Mouse (Mus musculus): ENCODE data around the gene Adamts17. TPM values are rescaled to one million over a fixed set of nuclear protein-coding genes. Genes with fewer than 3 reads are reported as not detected.

Gene Adamts17
- polyA plus RNA-seq, 1 experiment from 2014 or later: 1.3 TPM

DNA sequence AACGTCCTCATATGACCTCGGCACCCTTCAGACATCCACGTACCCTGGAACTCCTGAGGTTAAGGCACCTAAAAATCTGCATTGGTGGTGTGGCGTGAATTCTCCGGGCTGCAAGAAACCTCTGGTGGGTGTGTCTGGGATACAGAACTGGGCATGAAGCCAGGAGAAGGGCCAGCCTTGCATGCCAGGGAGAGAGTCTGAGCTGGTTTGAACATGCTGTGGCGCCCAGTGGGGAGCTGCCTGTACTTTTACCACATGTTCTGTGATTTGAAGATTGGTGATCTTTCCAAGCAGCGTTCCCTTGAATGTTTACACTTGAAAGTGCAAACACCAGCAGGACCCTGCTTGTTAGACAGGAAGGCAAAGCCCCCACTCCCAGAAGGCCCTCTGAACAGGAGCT is 306.2 kb downstream of the Adamts17 start:
- Histone ChIP-seq H3K4me3 (replicated peaks) (no peak overlapping the region), H3K9ac (replicated peaks) (no peak overlapping the region), H3K4me2 (replicated peaks) (no peak overlapping the region), H3K4me1 (replicated peaks) (peaks cover 9% of the 10 kb centered on the region; the same call in 1 of the 2 replicates), H3K27ac (no peak overlapping the region), H3K36me3 (no peaks in the 10 kb centered on the region), H3K27me3 (no peaks in the 10 kb centered on the region), H3K9me3 (no peaks in the 10 kb centered on the region)
- 77% methylated on average over 7 of the region's 7 CpGs for WGBS
- no peak for ATAC-seq

DNA sequence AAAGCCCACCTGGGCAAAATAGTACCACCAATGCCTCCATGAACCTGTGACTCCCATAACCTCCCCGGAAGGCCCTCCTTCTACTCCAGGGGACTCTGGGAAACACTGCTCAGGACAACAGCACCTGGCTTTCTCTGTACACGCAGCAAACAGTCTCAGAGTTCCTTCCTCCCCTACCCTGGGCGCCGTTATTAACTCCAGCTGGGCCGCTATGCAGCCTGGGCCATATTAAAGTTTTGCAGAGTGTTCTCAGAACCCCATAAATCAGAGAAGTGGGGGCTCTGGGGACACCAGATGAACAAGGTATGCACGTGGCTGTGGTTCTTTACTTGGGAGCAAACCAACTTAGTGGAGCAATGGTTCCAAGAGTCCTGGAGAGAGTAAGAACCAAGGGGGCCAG is 306.6 kb downstream of the Adamts17 start:
- no peak overlapping the region for H3K4me3 ChIP-seq (replicated peaks)
- no peak for ATAC-seq
- H3K27ac ChIP-seq: no peak overlapping the region
- no peak overlapping the region for H3K9ac ChIP-seq (replicated peaks)
- no peaks in the 10 kb centered on the region for H3K27me3 ChIP-seq
- H3K9me3 ChIP-seq: no peaks in the 10 kb centered on the region
- H3K4me2 ChIP-seq (replicated peaks): no peak overlapping the region
- peaks cover 9% of the 10 kb centered on the region; the same call in 1 of the 2 replicates for H3K4me1 ChIP-seq (replicated peaks)
- 88% methylated on average over 6 of the region's 6 CpGs for WGBS
- H3K36me3 ChIP-seq: no peaks in the 10 kb centered on the region

GRCm38 (mm10) chr7:67149707-67150106 is 310.2 kb downstream of the Adamts17 start:
- H3K4me1 ChIP-seq (replicated peaks): 0 out of 2 replicates have a peak, but pooled peaks cover 3% of the 10 kb centered on the region
- H3K4me2 ChIP-seq (replicated peaks): no peak overlapping the region
- H3K9me3 ChIP-seq: no peaks in the 10 kb centered on the region
- H3K4me3 ChIP-seq (replicated peaks): no peak overlapping the region
- no peak overlapping the region for H3K9ac ChIP-seq (replicated peaks)
- no peak for ATAC-seq
- WGBS: 97% methylated on average over 16 of the region's 16 CpGs
- H3K27ac ChIP-seq: no peak overlapping the region
- no peaks in the 10 kb centered on the region for H3K27me3 ChIP-seq
- H3K36me3 ChIP-seq: no peaks in the 10 kb centered on the region

GRCm38 (mm10) chr7:67152626-67153025 is 313.1 kb downstream of the Adamts17 start:
- H3K9ac ChIP-seq (replicated peaks): no peak overlapping the region
- no peaks in the 10 kb centered on the region for H3K27me3 ChIP-seq
- 47% methylated on average over 3 of the region's 3 CpGs for WGBS
- H3K9me3 ChIP-seq: no peaks in the 10 kb centered on the region
- H3K36me3 ChIP-seq: no peaks in the 10 kb centered on the region
- H3K4me1 ChIP-seq (replicated peaks): 0 out of 2 replicates have a peak, but pooled peaks cover 3% of the 10 kb centered on the region
- no peak overlapping the region for H3K4me2 ChIP-seq (replicated peaks)
- H3K4me3 ChIP-seq (replicated peaks): no peak overlapping the region
- H3K27ac ChIP-seq: no peak overlapping the region
- no peak for ATAC-seq

DNA sequence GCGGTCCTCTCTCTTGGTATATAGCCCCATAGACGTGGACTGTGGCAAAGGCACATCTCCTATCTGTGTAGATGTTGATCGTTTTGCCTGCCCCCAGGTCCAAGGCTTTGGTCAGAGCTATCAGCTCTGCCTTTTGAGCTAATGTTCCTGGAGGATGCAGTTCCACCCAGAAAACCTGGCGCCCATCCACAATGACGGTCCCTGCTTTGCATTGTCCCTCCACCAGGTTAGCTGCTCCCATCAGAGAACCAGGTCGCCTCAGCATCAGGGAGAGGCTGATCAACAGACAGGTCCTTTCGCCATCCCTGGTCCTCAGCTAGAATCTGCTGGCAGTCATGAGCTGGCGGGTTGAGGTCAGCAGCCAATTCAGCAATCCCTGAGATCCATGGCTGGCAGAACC is 322.6 kb downstream of the Adamts17 start:
- no peak overlapping the region for H3K4me2 ChIP-seq (replicated peaks)
- 95% methylated on average over 8 of the region's 8 CpGs for WGBS
- H3K9ac ChIP-seq (replicated peaks): no peak overlapping the region
- no peaks in the 10 kb centered on the region for H3K27me3 ChIP-seq
- no peaks in the 10 kb centered on the region for H3K4me1 ChIP-seq (replicated peaks)
- no peak overlapping the region for H3K27ac ChIP-seq
- no peak for ATAC-seq
- H3K4me3 ChIP-seq (replicated peaks): no peak overlapping the region
- no peaks in the 10 kb centered on the region for H3K9me3 ChIP-seq
- H3K36me3 ChIP-seq: no peaks in the 10 kb centered on the region

DNA sequence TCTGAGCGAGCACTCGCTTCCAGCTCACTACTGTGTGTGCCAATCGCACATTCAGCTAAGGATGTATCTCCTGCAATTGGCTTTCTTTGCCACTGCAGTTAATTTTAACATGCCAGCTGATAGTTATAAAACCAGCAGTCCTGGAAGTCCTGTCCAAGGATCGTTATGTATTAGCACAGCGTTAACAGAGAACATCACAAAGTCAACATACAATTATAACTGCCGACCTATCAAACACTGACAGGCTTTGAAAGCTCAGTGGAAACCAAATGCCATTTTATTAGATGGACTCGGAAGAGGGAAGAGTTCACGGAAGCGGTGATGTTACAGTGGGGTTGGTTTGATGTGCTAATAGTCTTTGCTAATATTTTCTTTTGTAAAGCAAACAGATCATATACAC is 328.8 kb downstream of the Adamts17 start:
- no peaks in the 10 kb centered on the region for H3K27me3 ChIP-seq
- no peaks in the 10 kb centered on the region for H3K4me1 ChIP-seq (replicated peaks)
- no peak for ATAC-seq
- no peaks in the 10 kb centered on the region for H3K9me3 ChIP-seq
- no peak overlapping the region for H3K27ac ChIP-seq
- no peak overlapping the region for H3K4me2 ChIP-seq (replicated peaks)
- H3K9ac ChIP-seq (replicated peaks): no peak overlapping the region
- 79% methylated on average over 9 of the region's 9 CpGs for WGBS
- no peaks in the 10 kb centered on the region for H3K36me3 ChIP-seq
- H3K4me3 ChIP-seq (replicated peaks): no peak overlapping the region

GRCm38 (mm10) chr7:67168763-67169569 is 329.4 kb downstream of the Adamts17 start:
- no peaks in the 10 kb centered on the region for H3K27me3 ChIP-seq
- H3K4me1 ChIP-seq (replicated peaks): no peaks in the 10 kb centered on the region
- H3K36me3 ChIP-seq: no peaks in the 10 kb centered on the region
- H3K4me2 ChIP-seq (replicated peaks): no peak overlapping the region
- H3K9me3 ChIP-seq: no peaks in the 10 kb centered on the region
- no peak overlapping the region for H3K27ac ChIP-seq
- no peak overlapping the region for H3K4me3 ChIP-seq (replicated peaks)
- WGBS: 80% methylated on average over 9 of the region's 9 CpGs
- H3K9ac ChIP-seq (replicated peaks): no peak overlapping the region
- no peak for ATAC-seq

DNA sequence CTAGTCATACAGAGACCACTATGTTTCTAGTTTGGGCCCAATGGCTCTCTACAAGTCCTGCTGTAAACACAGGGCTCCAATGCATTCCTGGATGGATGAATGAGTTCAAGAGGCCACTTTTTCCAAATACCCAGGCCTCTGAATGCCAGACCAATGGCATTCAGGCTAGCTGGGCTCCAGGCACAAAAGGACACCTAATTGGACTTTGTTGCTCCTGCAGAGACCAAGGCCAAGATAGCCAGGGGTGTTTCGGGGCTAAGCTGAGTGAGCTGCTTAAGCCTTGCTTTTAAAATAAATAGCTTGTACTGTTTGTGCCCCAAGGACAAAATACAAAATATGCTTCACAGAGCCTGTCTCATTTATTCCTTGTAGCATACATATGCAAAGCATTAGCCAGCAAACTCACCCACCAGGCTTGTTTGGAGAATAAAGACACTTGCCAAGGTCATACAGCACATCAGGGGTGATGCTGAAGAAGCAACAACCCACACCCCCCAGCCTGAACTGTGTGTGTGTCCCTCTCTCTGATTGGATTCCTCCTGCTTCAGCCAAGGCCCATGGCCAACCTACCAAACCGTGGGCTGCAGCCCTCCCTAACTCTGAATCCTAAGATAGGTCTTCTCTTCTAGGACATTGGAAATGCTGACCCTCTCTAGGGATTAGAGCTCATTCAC is 334.1 kb downstream of the Adamts17 start:
- no peaks in the 10 kb centered on the region for H3K36me3 ChIP-seq
- no peak overlapping the region for H3K4me3 ChIP-seq (replicated peaks)
- no peak overlapping the region for H3K27ac ChIP-seq
- WGBS: 64% methylated on average over 2 of the region's 2 CpGs
- no peak overlapping the region for H3K9ac ChIP-seq (replicated peaks)
- H3K27me3 ChIP-seq: no peaks in the 10 kb centered on the region
- no peak overlapping the region for H3K4me2 ChIP-seq (replicated peaks)
- no peak for ATAC-seq
- no peaks in the 10 kb centered on the region for H3K4me1 ChIP-seq (replicated peaks)
- no peaks in the 10 kb centered on the region for H3K9me3 ChIP-seq

- 9% methylated on average over 4 of the region's 4 CpGs for WGBS
- 0 out of 2 replicates have a peak, but pooled peaks cover 6% of the 10 kb centered on the region for H3K4me1 ChIP-seq (replicated peaks)
- H3K4me2 ChIP-seq (replicated peaks): no peak overlapping the region
- H3K27me3 ChIP-seq: no peaks in the 10 kb centered on the region
- H3K36me3 ChIP-seq: no peaks in the 10 kb centered on the region
- H3K9ac ChIP-seq (replicated peaks): no peak overlapping the region
- H3K27ac ChIP-seq: no peak overlapping the region
- H3K9me3 ChIP-seq: no peaks in the 10 kb centered on the region
- ATAC-seq: no peak
- no peak overlapping the region for H3K4me3 ChIP-seq (replicated peaks)
Measured at GRCm38 (mm10) chr7:67183786-67184185, 344.3 kb downstream of the Adamts17 start.

- H3K36me3 ChIP-seq: no peaks in the 10 kb centered on the region
- no peak for ATAC-seq
- no peaks in the 10 kb centered on the region for H3K4me1 ChIP-seq (replicated peaks)
- H3K9me3 ChIP-seq: no peaks in the 10 kb centered on the region
- no peak overlapping the region for H3K4me2 ChIP-seq (replicated peaks)
- H3K27ac ChIP-seq: no peak overlapping the region
- no peak overlapping the region for H3K9ac ChIP-seq (replicated peaks)
- H3K27me3 ChIP-seq: no peaks in the 10 kb centered on the region
- WGBS: 23% methylated on average over 10 of the region's 10 CpGs
- no peak overlapping the region for H3K4me3 ChIP-seq (replicated peaks)
Measured at GRCm38 (mm10) chr7:67199412-67199811, 359.9 kb downstream of the Adamts17 start.

Measured in midbrain, embryonic 13.5 days (tissue).